ENCODE assay signal across 17 mouse cellular contexts in the genomic region with DNA sequence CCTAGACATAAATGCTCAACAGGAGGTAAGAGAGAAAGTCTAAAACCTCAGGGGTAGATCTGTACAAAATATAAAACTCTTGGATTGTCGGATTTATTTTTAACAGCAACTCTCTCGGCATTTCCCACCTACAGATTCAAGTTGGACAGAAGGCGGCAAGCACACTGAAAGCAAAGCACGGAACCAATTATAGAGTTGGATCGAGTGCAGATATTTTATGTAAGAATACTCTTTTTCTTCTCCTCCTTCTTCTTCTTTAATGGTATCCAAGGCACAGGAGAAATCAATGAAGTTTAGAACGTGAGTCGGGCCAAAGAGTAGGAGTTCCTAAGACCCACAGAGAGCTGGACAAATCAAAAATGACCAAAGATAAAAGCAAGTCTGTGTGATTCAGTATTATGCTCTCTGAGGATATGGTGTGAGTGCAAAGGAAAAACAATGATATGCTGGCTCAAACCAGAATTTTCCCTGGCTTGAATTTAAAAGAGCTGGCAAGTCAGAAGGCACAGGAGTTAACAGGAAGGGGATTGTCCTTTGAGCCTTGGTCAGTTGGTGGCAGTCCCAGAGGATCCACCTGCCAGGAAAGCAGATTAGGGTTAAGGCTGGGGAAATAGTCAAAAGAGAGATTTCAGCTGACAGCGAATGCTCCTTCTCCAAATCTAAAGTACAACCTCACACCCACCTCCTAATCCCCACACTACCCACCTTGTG.
A peak's percentile ranks its signal among the peaks of the same experiment; 100 is the strongest.
DNase-seq lines count a peak whose midpoint lies in the region; TF ChIP-seq lines count a peak whose summit lies in the region.
"Had no signal": no experiment of that assay in that cellular context is flagged by ENCODE, and none has a peak within 500 bp of the region (broad histone marks: within the 10 kb centered on the region; RNA-seq: fewer than 3 reads in every experiment).

No protein-coding gene starts in this region.

- no peak overlapping the region for H3K4me3 ChIP-seq in gastrocnemius, adult 2 months
- H3K4me3 ChIP-seq: heart, embryonic 12.5 days; neural tube, embryonic 12.5 days had no signal

- no peak for DNase-seq in gastrocnemius, adult 2 months
- DNase-seq in gastrocnemius, postnatal 10 days = no peak
- DNase-seq in brain, adult 2 months (ENCODE audit: low read depth, low spot score) = peak; percentile 87
- peak; percentile 26 to 42 for DNase-seq in layer of hippocampus, adult 8-10 months (ENCODE audit: low spot score in 2 of 2)
- DNase-seq in left cerebral cortex, postnatal 25 days (ENCODE audit: low spot score in 2 of 2) = peak; percentile 52 to 93
- DNase-seq in gastrocnemius, postnatal 4 days (ENCODE audit: low spot score in 2 of 2) = no peak
- no peak for DNase-seq in adrenal gland, postnatal 10 days
- DNase-seq: B cell, adult 2 months; cerebellum, adult 11 months; cerebellum, postnatal 25 days; gastrocnemius, postnatal 14 days; lung, embryonic 14.5 days; thymus, postnatal 4 days had no signal

- 0 out of 2 replicates have a peak overlapping the region, but pooled peaks have one; percentile 20 for H3K27ac ChIP-seq in gastrocnemius, adult 2 months
- H3K27ac ChIP-seq: kidney, postnatal 0 days; neural tube, embryonic 12.5 days; stomach, postnatal 0 days had no signal

- TF ChIP-seq CTCF in gastrocnemius, adult 2 months (IDR thresholded peaks at IDR 0.05) = no peak

- intact Hi-C loops in gastrocnemius, adult 2 months (cut with DNase I) = no loop called here
- intact Hi-C loops in left cerebral cortex, postnatal 25 days (cut with DNase I) = loop anchor here (1.0 to 10.0 kb wide), 2 partner anchors 30 to 170 kb away; a partner anchor contains a TSS

Comparison
In these comparisons a context has a peak if more than half of its experiments do, and no peak if none do; other contexts are left out.
1. DNase-seq: peak in brain, adult 2 months (single experiment), layer of hippocampus, adult 8-10 months (2 of 2) and left cerebral cortex, postnatal 25 days (2 of 2); none in gastrocnemius, adult 2 months (single experiment), gastrocnemius, postnatal 10 days (single experiment), gastrocnemius, postnatal 4 days (0 of 2) and adrenal gland, postnatal 10 days (single experiment).